Mouse (Mus musculus) MEL (cell line): ENCODE results near the gene Ifih1. TPM values are rescaled to one million over a fixed set of nuclear protein-coding genes. Genes with fewer than 3 reads are reported as not detected.
A peak's percentile ranks its signal among the peaks of the same experiment; 100 is the strongest.

Experiments used
- DNase-seq: peaks from one replicate; pipeline ENCODE4 v3.0.0; 2011; ENCODE audit warnings: low read depth, low spot score
- H3K27ac ChIP-seq: 2 replicates; pipeline ENCODE4 v1.5.1; 2012; ENCODE audit warnings: low read depth, mild to moderate bottlenecking, control low read depth, low read length, moderate library complexity; ENCODE audit not compliant: control insufficient read depth
- H3K27me3 ChIP-seq, 2 experiments: fragments of 150-350 bp in 1 of 2; sonication (generic) in 1 of 2; 2 replicates each; pipeline ENCODE4 v1.6.1; 2012; ENCODE audit warnings: low read length in 2 of 2, mild to moderate bottlenecking in 2 of 2, improper control_type of control experiment in 1 of 2, moderate library complexity in 1 of 2; ENCODE audit not compliant: insufficient read depth in 2 of 2, control insufficient read depth in 1 of 2
- H3K36me3 ChIP-seq, 2 experiments: 2 replicates each; pipeline ENCODE4 v1.6.1; 2012 to 2014; ENCODE audit warnings: low read length in 2 of 2, improper control_type of control experiment in 1 of 2, inconsistent platforms in 1 of 2, mild to moderate bottlenecking in 1 of 2; ENCODE audit not compliant: insufficient read depth in 2 of 2, control insufficient read depth in 1 of 2
- H3K4me1 ChIP-seq, 2 experiments: fragments of 150-350 bp in 1 of 2; sonication (generic) in 1 of 2; 2 replicates each; pipeline ENCODE4 v1.6.1; 2012; ENCODE audit warnings: low read length in 2 of 2, improper control_type of control experiment in 1 of 2, mild to moderate bottlenecking in 1 of 2; ENCODE audit not compliant: insufficient read depth in 2 of 2, control insufficient read depth in 1 of 2
- H3K4me3 ChIP-seq, 2 experiments: fragments of 150-350 bp in 1 of 2; sonication (generic) in 1 of 2; 2 replicates each; pipeline ENCODE4 v1.5.1; 2012; ENCODE audit warnings: low read depth in 2 of 2, low read length in 2 of 2, mild to moderate bottlenecking in 2 of 2, moderate library complexity in 2 of 2, control low read depth in 1 of 2, improper control_type of control experiment in 1 of 2; ENCODE audit not compliant: control insufficient read depth in 1 of 2, insufficient read depth in 1 of 2
- H3K79me2 ChIP-seq: 2 replicates; pipeline ENCODE4 v1.6.1; 2012; ENCODE audit warnings: mild to moderate bottlenecking, low read length, moderate library complexity; ENCODE audit not compliant: control insufficient read depth, poor library complexity, insufficient read depth
- H3K9ac ChIP-seq: 2 replicates; pipeline ENCODE4 v1.6.1; 2012; ENCODE audit warnings: low read depth, mild to moderate bottlenecking, control low read depth, low read length, moderate library complexity; ENCODE audit not compliant: control insufficient read depth, poor library complexity, severe bottlenecking
- H3K9me3 ChIP-seq: fragments of 150-350 bp; sonication (generic); replicated peaks from 2 replicates; pipeline ENCODE4 v1.6.1; 2012; ENCODE audit warnings: mild to moderate bottlenecking, low read length, improper control_type of control experiment, moderate library complexity; ENCODE audit not compliant: insufficient read depth
- BHLHE40 ChIP-seq: IDR thresholded peaks from 2 replicates; pipeline ENCODE4 v1.6.1; 2012; ENCODE audit warnings: low read depth, mild to moderate bottlenecking, inconsistent platforms, low read length, improper control_type of control experiment, borderline replicate concordance
- CHD2 ChIP-seq: IDR thresholded peaks from 2 replicates; pipeline ENCODE4 v1.6.1; 2011; ENCODE audit warnings: low read length, improper control_type of control experiment
- E2F4 ChIP-seq: IDR thresholded peaks from 2 replicates; pipeline ENCODE4 v1.6.1; 2011; ENCODE audit warnings: low read depth, low read length, improper control_type of control experiment, borderline replicate concordance
- EP300 ChIP-seq, 2 experiments: IDR thresholded peaks; 2 replicates each; pipeline ENCODE4 v1.6.1; 2011; ENCODE audit warnings: improper control_type of control experiment in 2 of 2, low read length in 2 of 2, low read depth in 1 of 2, mild to moderate bottlenecking in 1 of 2
- ETS1 ChIP-seq: IDR thresholded peaks from 2 replicates; pipeline ENCODE4 v1.6.1; 2012; ENCODE audit warnings: low read depth, mild to moderate bottlenecking, inconsistent platforms, low read length, improper control_type of control experiment, moderate library complexity
- GATA1 ChIP-seq: IDR thresholded peaks from 2 replicates; pipeline ENCODE4 v1.6.1; 2011; ENCODE audit warnings: low read depth, low read length, improper control_type of control experiment
- HCFC1 ChIP-seq: IDR thresholded peaks from 2 replicates; pipeline ENCODE4 v1.6.1; 2012; ENCODE audit warnings: low read depth, mild to moderate bottlenecking, inconsistent platforms, low read length, improper control_type of control experiment, moderate library complexity
- JUND ChIP-seq: IDR thresholded peaks from 2 replicates; pipeline ENCODE4 v1.6.1; 2011; ENCODE audit warnings: low read depth, mild to moderate bottlenecking, improper control_type of control experiment, low read length
- MAFK ChIP-seq: IDR thresholded peaks from 2 replicates; pipeline ENCODE4 v1.6.1; 2011; ENCODE audit warnings: low read depth, mild to moderate bottlenecking, low read length, improper control_type of control experiment, borderline replicate concordance
- MAX ChIP-seq: IDR thresholded peaks from 2 replicates; pipeline ENCODE4 v1.6.1; 2011; ENCODE audit warnings: low read length, improper control_type of control experiment
- MEF2A ChIP-seq: IDR thresholded peaks from 2 replicates; pipeline ENCODE4 v1.6.1; 2014; ENCODE audit warnings: low read depth, mild to moderate bottlenecking, inconsistent platforms, low read length, improper control_type of control experiment; ENCODE audit not compliant: poor library complexity, insufficient replicate concordance, severe bottlenecking; ENCODE audit errors: extremely low read depth
- MXI1 ChIP-seq: IDR thresholded peaks from 2 replicates; pipeline ENCODE4 v1.6.1; 2011; ENCODE audit warnings: mild to moderate bottlenecking, low read depth, low read length, improper control_type of control experiment
- MYB ChIP-seq: IDR thresholded peaks from 2 replicates; pipeline ENCODE4 v1.6.1; 2011; ENCODE audit warnings: mild to moderate bottlenecking, low read depth, low read length, improper control_type of control experiment
- MYC ChIP-seq: IDR thresholded peaks from 2 replicates; pipeline ENCODE4 v1.6.1; 2011; ENCODE audit warnings: low read depth, mild to moderate bottlenecking, low read length, improper control_type of control experiment, moderate library complexity
- NELFE ChIP-seq: IDR thresholded peaks from 2 replicates; pipeline ENCODE4 v1.6.1; 2011; ENCODE audit warnings: low read depth, low read length, improper control_type of control experiment
- RAD21 ChIP-seq: IDR thresholded peaks from 2 replicates; pipeline ENCODE4 v1.6.1; 2011; ENCODE audit warnings: mild to moderate bottlenecking, low read depth, low read length, improper control_type of control experiment
- SIN3A ChIP-seq: IDR thresholded peaks from 2 replicates; pipeline ENCODE4 v1.6.1; 2012; ENCODE audit warnings: low read length, improper control_type of control experiment, inconsistent platforms
- TCF12 ChIP-seq: IDR thresholded peaks from 2 replicates; pipeline ENCODE4 v1.6.1; 2014; ENCODE audit warnings: low read depth, mild to moderate bottlenecking, inconsistent platforms, low read length, improper control_type of control experiment, moderate library complexity
- UBTF ChIP-seq: IDR thresholded peaks from 2 replicates; pipeline ENCODE4 v1.6.1; 2012; ENCODE audit warnings: low read depth, mild to moderate bottlenecking, inconsistent platforms, low read length, improper control_type of control experiment, moderate library complexity, borderline replicate concordance; ENCODE audit not compliant: insufficient read depth
- USF2 ChIP-seq, 2 experiments: IDR thresholded peaks; 2 replicates each; pipeline ENCODE4 v1.6.1; 2011 to 2012; ENCODE audit warnings: improper control_type of control experiment in 2 of 2, low read length in 2 of 2, borderline replicate concordance in 1 of 2, inconsistent platforms in 1 of 2, low read depth in 1 of 2, mild to moderate bottlenecking in 1 of 2; ENCODE audit not compliant: insufficient read depth in 1 of 2
- ZMIZ1 ChIP-seq: IDR thresholded peaks from 2 replicates; pipeline ENCODE4 v1.6.1; 2012; ENCODE audit warnings: low read depth, mild to moderate bottlenecking, inconsistent platforms, low read length, improper control_type of control experiment, moderate library complexity
- ZNF384 ChIP-seq: IDR thresholded peaks from 2 replicates; pipeline ENCODE4 v1.6.1; 2012; ENCODE audit warnings: low read depth, mild to moderate bottlenecking, inconsistent platforms, low read length, improper control_type of control experiment
- polyA plus RNA-seq, 2 experiments: library from polyadenylated mRNA; stranded (reverse) in 1 of 2; unstranded in 1 of 2; fragments of >175 nt in 1 of 2; fragments of >200 nt in 1 of 2; gene quantifications; 2 replicates each; pipeline versions ENCODE4 v1.2.1 to v1.2.4; 2012; ENCODE audit warnings: low replicate concordance in 2 of 2, low read depth in 1 of 2; ENCODE audit not compliant: insufficient read length in 2 of 2, insufficient read depth in 1 of 2, missing spikeins in 1 of 2
- total RNA-seq: library from RNA; depleted of rRNA; stranded (reverse); fragments of 300-350 nt; gene quantifications from 2 replicates; pipeline ENCODE4 v1.2.3, GENCODE M21; 2012

Ifih1 gene
- total and polyA plus RNA-seq, 3 experiments, result 11.4 to 71.9 (median 41.5) TPM

DNA sequence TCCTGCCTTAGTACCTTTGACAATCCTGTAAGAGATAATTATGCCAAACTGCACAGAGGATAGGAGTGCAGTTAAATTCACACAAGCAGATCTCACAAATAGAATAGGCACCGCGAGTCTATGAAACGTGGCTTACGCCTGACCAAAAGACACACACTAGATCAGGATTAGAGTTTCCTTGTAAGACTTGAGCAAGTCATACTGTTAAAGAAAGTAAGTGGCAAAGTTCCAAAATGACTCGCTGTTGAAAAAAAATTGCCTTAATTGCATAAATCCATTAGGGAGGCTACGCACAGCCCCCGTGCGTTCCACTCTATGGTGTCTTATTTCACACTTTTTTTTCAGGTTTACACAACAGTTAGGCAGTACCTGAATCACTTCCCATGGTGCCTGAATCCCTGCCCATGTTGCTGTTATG is 23.0 kb downstream of the Ifih1 start:
- H3K4me1 ChIP-seq, result peaks cover 19 to 29% of the 10 kb centered on the region in 2 experiments
- peak; percentile 92 for DNase-seq
- H3K9me3 ChIP-seq, result no peaks in the 10 kb centered on the region
- H3K27ac ChIP-seq, result peak overlapping the region; percentile 86
- H3K36me3 ChIP-seq, result peaks cover under 1 to 40% of the 10 kb centered on the region in 2 experiments; a peak in 3 of 4 replicates
- TF ChIP-seq HCFC1 (0 out of 2 replicates have a peak, but pooled peaks have one; percentile 41), SIN3A (peak; percentile 77), MYB (peak; percentile 4; the same call in 1 of the 2 replicates), EP300 (IDR thresholded peaks at IDR 0.05; ENCODE audit: low read depth in 1 of 2, low read length in 2 of 2) (no peak; a peak in 2 of 4 replicates), JUND (no peak), ZNF384 (peak; percentile 93), BHLHE40 (peak; percentile 86; the same call in 1 of the 2 replicates), RAD21 (no peak), NELFE (peak; percentile 62), USF2 (IDR thresholded peaks at IDR 0.05; ENCODE audit: borderline replicate concordance in 1 of 2, insufficient read depth in 1 of 2, low read depth in 1 of 2, low read length in 2 of 2) (no peak), MYC (peak; percentile 92), MAFK (peak; percentile 61; the same call in 1 of the 2 replicates), MEF2A (no peak), E2F4 (no peak), MAX (peak; percentile 77), UBTF (no peak), ZMIZ1 (no peak), ETS1 (peak; percentile 80), TCF12 (no peak), CHD2 (peak; percentile 53), MXI1 (peak; percentile 70), GATA1 (peak; percentile 62)
- peak overlapping the region; percentile 30 to 33 for H3K4me3 ChIP-seq
- no peaks in the 10 kb centered on the region; the same call in 1 of the 2 replicates for H3K79me2 ChIP-seq
- H3K27me3 ChIP-seq, result no peaks in the 10 kb centered on the region
- peak overlapping the region; percentile 55 for H3K9ac ChIP-seq
